Mouse (Mus musculus) heart, postnatal 0 days (tissue): ENCODE results near the gene Enox1. TPM values are rescaled to one million over a fixed set of nuclear protein-coding genes. Genes with fewer than 3 reads are reported as not detected.

Experiments used
- ATAC-seq: fragments of 200-750 bp; cut with Nextera tagmentation; 2 replicates; pipeline ENCODE4 v1.8.0; 2017; ENCODE audit warnings: low read depth, moderate number of reproducible peaks, moderate library complexity; ENCODE audit not compliant: insufficient read depth
- DNase-seq: peaks from one replicate; pipeline ENCODE4 v3.0.0-alpha.2; 2016; ENCODE audit warnings: low spot score
- H3K27ac ChIP-seq: fragments of 300-500 bp; sonication (generic); 2 replicates; pipeline ENCODE4 v1.5.1; 2014; ENCODE audit warnings: low read depth, mild to moderate bottlenecking
- H3K27me3 ChIP-seq: fragments of 300-500 bp; sonication (generic); 2 replicates; pipeline ENCODE4 v1.6.1; 2014; ENCODE audit warnings: low read length, mixed read lengths; ENCODE audit not compliant: control insufficient read depth, insufficient read depth
- H3K36me3 ChIP-seq: fragments of 300-500 bp; sonication (generic); replicated peaks from 2 replicates; pipeline ENCODE4 v1.6.1; 2014; ENCODE audit warnings: low read length, mixed read lengths; ENCODE audit not compliant: control insufficient read depth, insufficient read depth
- H3K4me1 ChIP-seq: fragments of 300-500 bp; sonication (generic); 2 replicates; pipeline ENCODE4 v1.6.1; 2014; ENCODE audit warnings: antibody characterized with exemption; ENCODE audit not compliant: control insufficient read depth, insufficient read depth
- H3K4me2 ChIP-seq: fragments of 300-500 bp; sonication (generic); 2 replicates; pipeline ENCODE4 v1.6.1; 2014; ENCODE audit warnings: low read depth, mild to moderate bottlenecking, low read length, moderate library complexity
- H3K4me3 ChIP-seq: fragments of 300-500 bp; sonication (generic); 2 replicates; pipeline ENCODE4 v1.5.1; 2014; ENCODE audit warnings: low read depth, low read length
- H3K9ac ChIP-seq: fragments of 300-500 bp; sonication (generic); replicated peaks from 2 replicates; pipeline ENCODE4 v1.6.1; 2014; ENCODE audit warnings: low read depth, low read length, mixed read lengths
- H3K9me3 ChIP-seq: fragments of 300-500 bp; sonication (generic); replicated peaks from 2 replicates; pipeline ENCODE4 v1.6.1; 2016; ENCODE audit warnings: low read length; ENCODE audit not compliant: control insufficient read depth
- CTCF ChIP-seq: IDR thresholded peaks from 2 replicates; pipeline ENCODE4 v1.5.1; 2016; ENCODE audit warnings: antibody characterized with exemption, control low read depth, low read depth
- EP300 ChIP-seq: IDR thresholded peaks from 2 replicates; pipeline ENCODE4 v1.6.1; 2016; ENCODE audit warnings: antibody characterized with exemption, low read depth
- WGBS: fragments of 180-500 bp; shearing (Covaris S2); extraction: QIAGEN DNeasy Blood & Tissue Kit; methylation state at CpG from one replicate; pipeline ENCODE4 v1.1.7; 2014; 5-methylcytosine and 5-hydroxymethylcytosine counted together
- polyA plus RNA-seq: library from polyadenylated mRNA; unstranded; fragments of >200 nt; fragmentation: Nextera tagmentation; extraction: Ambion mirVana; gene quantifications from 2 replicates; pipeline ENCODE4 v1.2.1, GENCODE M21; 2015
- total RNA-seq: library from RNA; depleted of rRNA; stranded (reverse); fragments of >200 nt; gene quantifications from 2 replicates; pipeline ENCODE4 v1.2.3, GENCODE M21; 2014; ENCODE audit warnings: low replicate concordance

The Enox1 gene
- total and polyA plus RNA-seq, 2 experiments from 2014 or later, result 0.83 to 2.6 TPM

DNA sequence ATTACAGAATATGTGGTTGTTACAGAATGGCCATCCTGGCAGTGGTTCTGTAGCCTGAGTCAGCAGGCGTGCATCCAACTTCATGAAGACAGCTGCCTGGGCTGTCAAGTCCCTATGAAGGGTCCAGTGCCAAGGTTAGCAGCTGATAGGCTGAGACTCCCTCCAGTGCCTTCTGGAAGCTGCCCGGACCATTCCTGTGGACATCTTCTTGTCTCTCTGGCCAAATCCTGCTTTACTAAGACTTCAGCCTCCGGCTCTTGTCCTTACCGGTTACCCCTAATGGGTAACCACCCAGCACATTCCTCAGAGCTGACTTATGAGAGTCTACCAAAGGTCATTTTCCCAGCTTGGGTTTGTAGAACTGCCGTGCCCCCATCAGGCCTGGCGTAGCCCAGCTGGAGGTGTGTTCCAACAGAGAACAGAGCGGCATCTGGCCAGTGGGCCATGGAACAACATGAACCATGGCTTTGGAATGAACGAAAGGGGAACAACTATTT lies 328.4 kb downstream of the Enox1 start:
- peak; percentile 61 for DNase-seq
- H3K9me3 ChIP-seq, result no peaks in the 10 kb centered on the region
- no peaks in the 10 kb centered on the region for H3K36me3 ChIP-seq
- H3K9ac ChIP-seq, result no peak overlapping the region
- no peaks in the 10 kb centered on the region for H3K4me1 ChIP-seq
- WGBS, result 45% methylated on average over 8 of the region's 8 CpGs
- H3K27ac ChIP-seq, result no peak overlapping the region; the same call in 1 of the 2 replicates
- no peak overlapping the region for H3K4me3 ChIP-seq
- H3K27me3 ChIP-seq, result no peaks in the 10 kb centered on the region
- no peak overlapping the region for H3K4me2 ChIP-seq
- no peak for TF ChIP-seq CTCF
- no peak for TF ChIP-seq EP300
- ATAC-seq, result peak; percentile 84

DNA sequence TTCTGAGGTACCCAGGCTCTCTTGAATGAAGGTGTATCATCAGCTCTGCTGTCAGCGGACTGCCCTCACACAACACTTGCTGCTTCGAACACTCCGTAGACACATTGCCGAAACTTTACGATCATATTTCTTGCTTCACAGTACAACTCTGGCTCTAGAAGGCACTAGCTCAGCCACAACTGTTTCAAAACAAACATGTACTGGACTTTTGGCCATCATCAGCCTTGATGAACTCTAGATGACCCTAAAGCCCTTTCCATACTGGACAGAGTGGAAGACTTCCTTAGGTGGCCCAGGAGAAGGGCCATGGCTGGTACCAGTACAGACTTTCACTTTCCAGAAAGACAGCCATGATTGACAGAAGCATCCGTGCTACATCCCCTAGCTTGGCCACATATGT lies 334.1 kb downstream of the Enox1 start:
- no peak overlapping the region for H3K4me3 ChIP-seq
- no peak overlapping the region for H3K27ac ChIP-seq
- no peak for DNase-seq
- TF ChIP-seq EP300 (no peak), CTCF (no peak)
- H3K9me3 ChIP-seq, result no peaks in the 10 kb centered on the region
- H3K27me3 ChIP-seq, result no peaks in the 10 kb centered on the region
- no peak for ATAC-seq
- H3K4me2 ChIP-seq, result no peak overlapping the region
- H3K4me1 ChIP-seq, result no peaks in the 10 kb centered on the region
- no peaks in the 10 kb centered on the region for H3K36me3 ChIP-seq
- 92% methylated on average over 6 of the region's 6 CpGs for WGBS
- H3K9ac ChIP-seq, result no peak overlapping the region

DNA sequence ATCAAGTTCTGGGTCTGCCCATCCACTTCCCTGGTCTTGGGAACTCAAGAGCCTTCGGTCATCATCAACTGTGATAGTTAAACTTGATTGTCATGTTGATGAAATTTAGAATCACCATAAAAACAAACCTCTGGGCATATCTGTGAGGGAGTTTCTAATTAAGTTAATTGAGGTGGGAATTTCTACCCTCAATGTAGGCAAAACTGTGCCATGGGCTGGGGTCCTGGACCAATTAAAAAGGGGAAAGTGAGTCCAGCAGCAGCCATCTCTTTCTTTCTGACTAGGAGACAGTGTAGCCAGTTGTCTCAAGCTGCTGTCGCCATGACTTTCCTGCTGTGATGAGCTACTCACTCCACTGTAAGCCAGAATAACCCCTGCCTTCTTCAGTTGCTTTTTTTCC lies 335.2 kb downstream of the Enox1 start:
- TF ChIP-seq CTCF (no peak), EP300 (no peak)
- no peaks in the 10 kb centered on the region for H3K4me1 ChIP-seq

DNA sequence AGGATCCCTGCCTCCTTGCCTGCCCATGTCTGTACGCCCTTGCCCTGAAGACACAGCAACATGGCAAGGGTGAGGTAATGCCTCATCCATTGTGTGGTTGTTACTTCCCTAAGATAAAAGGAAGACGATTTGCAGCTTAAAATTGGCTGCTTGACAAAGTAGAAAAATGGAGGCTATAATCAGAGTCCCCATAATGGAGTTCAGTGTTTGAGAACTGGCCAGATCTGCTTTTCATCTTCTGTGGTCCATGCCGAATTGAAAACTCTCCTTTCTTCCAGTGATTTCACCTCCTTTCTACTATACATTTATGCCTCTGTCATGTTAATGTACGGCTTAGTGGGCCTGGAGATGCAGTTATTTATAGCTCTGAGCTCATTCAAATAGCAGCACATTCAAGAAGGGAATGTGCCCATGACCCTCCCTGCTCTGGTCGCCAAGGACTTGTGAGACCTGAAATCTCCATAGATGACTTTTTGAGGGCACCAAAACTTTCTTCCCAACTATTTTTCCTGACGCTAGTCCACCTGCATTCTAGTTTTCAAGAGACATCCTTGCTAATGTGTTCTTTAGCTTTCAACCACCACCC lies 343.5 kb downstream of the Enox1 start:
- no peak overlapping the region for H3K9ac ChIP-seq
- no peak overlapping the region for H3K4me3 ChIP-seq
- ATAC-seq (peak; percentile 75; the same call in 1 of the 2 replicates), DNase-seq (peak; percentile 49)
- 20% methylated on average over 6 of the region's 6 CpGs for WGBS
- no peak overlapping the region; the same call in 1 of the 2 replicates for H3K4me2 ChIP-seq
- TF ChIP-seq CTCF (no peak), EP300 (no peak)
- H3K36me3 ChIP-seq, result no peaks in the 10 kb centered on the region
- H3K4me1 ChIP-seq, result peaks cover 9% of the 10 kb centered on the region
- H3K27ac ChIP-seq, result peak overlapping the region; percentile 50
- no peaks in the 10 kb centered on the region for H3K9me3 ChIP-seq
- no peaks in the 10 kb centered on the region for H3K27me3 ChIP-seq

More for the DNA sequence above, 335.2 kb downstream of the Enox1 start:
- Histone ChIP-seq H3K4me3 (no peak overlapping the region), H3K4me2 (no peak overlapping the region), H3K27ac (no peak overlapping the region), H3K9me3 (no peaks in the 10 kb centered on the region), H3K36me3 (no peaks in the 10 kb centered on the region), H3K9ac (no peak overlapping the region), H3K27me3 (no peaks in the 10 kb centered on the region)
- WGBS, result 84% methylated on average over 2 of the region's 2 CpGs
- DNase-seq (no peak), ATAC-seq (no peak)

DNA sequence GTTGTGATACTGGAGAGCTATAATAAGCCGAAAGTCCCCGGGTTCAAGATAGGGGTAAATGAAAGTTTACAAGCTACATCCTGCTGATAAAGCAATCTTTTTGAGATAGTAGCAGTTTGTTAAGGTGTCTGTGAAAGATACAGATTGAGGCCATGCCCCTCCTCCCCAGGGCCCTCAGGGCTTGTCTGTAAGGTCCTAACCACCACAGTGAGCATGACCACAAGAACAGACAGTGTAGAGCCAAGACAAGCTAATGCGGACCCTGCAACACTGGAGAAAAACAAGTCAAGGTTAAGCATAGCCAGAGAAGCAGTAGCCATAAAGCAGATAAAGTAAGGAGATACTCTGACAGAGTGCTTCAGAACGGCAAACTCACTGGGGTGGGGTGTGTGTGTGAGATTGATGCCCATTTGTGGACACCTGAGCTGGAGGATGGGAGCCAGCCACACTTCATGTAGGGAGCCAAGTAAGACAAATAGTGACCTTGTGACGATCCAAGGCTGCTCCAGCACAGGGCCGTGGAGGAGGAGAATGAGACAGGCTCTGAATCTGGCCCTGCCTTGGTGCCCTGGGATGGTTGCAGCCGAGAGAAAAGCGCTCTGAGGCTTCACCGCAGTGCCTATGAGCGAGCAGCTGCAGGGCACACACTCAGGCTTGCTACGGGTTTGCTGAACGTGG lies 348.0 kb downstream of the Enox1 start:
- Histone ChIP-seq H3K9ac (no peak overlapping the region), H3K27ac (no peak overlapping the region), H3K27me3 (no peaks in the 10 kb centered on the region), H3K36me3 (no peaks in the 10 kb centered on the region), H3K4me1 (peaks cover 15% of the 10 kb centered on the region), H3K4me3 (no peak overlapping the region), H3K9me3 (no peaks in the 10 kb centered on the region), H3K4me2 (no peak overlapping the region)
- 55% methylated on average over 12 of the region's 12 CpGs for WGBS
- ATAC-seq (no peak), DNase-seq (no peak)
- TF ChIP-seq EP300, result no peak
- no peak for TF ChIP-seq CTCF
